Mouse (Mus musculus): ENCODE results near the gene Sash1.

The Sash1 gene

GRCm38 (mm10) chr10:8682900-8683299 lies 203.0 kb downstream of the Sash1 start:
- peak; percentile 36 to 72 for DNase-seq (ENCODE audit: low spot score in 2 of 2)

- peak in 1 of 2 experiments; percentile 45 for DNase-seq (ENCODE audit: low spot score in 2 of 2)
Observed at GRCm38 (mm10) chr10:8682341-8682740, 203.5 kb downstream of the Sash1 start.

- DNase-seq (ENCODE audit: low spot score in 2 of 2): no peak
Observed at GRCm38 (mm10) chr10:8676722-8677121, 209.1 kb downstream of the Sash1 start.

Measured in right cerebral cortex, postnatal 10 days (tissue).